Mouse (Mus musculus) olfactory bulb, adult 2 months (tissue): ENCODE data around the gene Pds5b.
"Not testable (repeated sequence)": the region's sequence is repeated elsewhere in the genome, so short reads cannot be mapped to it uniquely, and the experiment has no call there.

Experiments used
- CTCF ChIP-seq: fragments of 200-500 bp; IDR thresholded peaks from 2 replicates; pipeline ENCODE4 v1.5.1; 2012; ENCODE audit warnings: low read depth, mild to moderate bottlenecking, low read length, moderate library complexity; ENCODE audit not compliant: insufficient read depth
- POLR2A ChIP-seq: fragments of 200-500 bp; IDR thresholded peaks from 2 replicates; pipeline ENCODE4 v1.6.1; 2012; ENCODE audit warnings: mild to moderate bottlenecking, low read depth, low read length, moderate library complexity; ENCODE audit not compliant: insufficient read depth

DNA sequence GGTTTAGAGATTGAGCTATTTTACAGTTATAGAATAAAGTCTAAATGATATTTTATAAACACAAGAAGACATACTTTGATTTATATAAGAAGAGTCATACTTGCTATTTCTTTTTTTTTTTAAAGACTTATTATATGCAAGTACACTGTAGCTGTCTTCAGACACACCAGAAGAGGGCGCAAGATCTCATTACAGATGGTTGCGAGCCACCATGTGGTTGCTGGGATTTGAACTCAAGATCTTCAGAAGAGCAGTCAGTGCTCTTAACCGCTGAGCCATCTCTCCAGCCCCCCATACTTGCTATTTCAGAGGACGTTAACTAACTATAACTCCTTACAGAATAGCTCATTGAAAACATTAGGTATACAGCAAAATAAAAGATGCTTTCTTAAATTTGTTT, 30.1 kb upstream of the Pds5b start:
- TF ChIP-seq CTCF, POLR2A: not testable (repeated sequence)
